ENCODE assay signal across 7 mouse cellular contexts in genomic region chr9:31400441-31400840, GRCm38 (mm10). TPM values are rescaled to one million over a fixed set of nuclear protein-coding genes. Genes with fewer than 3 reads are reported as not detected.
DNase-seq lines count a peak whose midpoint lies in the region; ATAC-seq and TF ChIP-seq lines count a peak whose summit lies in the region.

No protein-coding gene starts in this region.

- TF ChIP-seq EP300 in liver, postnatal 0 days (IDR thresholded peaks at IDR 0.05; ENCODE audit: low read depth), result no peak

- DNase-seq in midbrain, embryonic 14.5 days, result peak; percentile 84
- peak; percentile 68 for DNase-seq in adipocyte (ENCODE audit: low spot score)
- DNase-seq in embryo, embryonic 11 days, result peak; percentile 74
- peak; percentile 82 for DNase-seq in hindbrain, postnatal 0 days (ENCODE audit: low spot score)
- peak; percentile 82 for DNase-seq in liver, postnatal 0 days
- peak; percentile 78 for DNase-seq in right cerebral cortex, postnatal 14 days

- no peaks in the 10 kb centered on the region for H3K9me3 ChIP-seq in midbrain, embryonic 14.5 days (ENCODE audit: control insufficient read depth, low read length)
- no peaks in the 10 kb centered on the region for H3K9me3 ChIP-seq in midbrain, embryonic 15.5 days
- H3K9me3 ChIP-seq in hindbrain, postnatal 0 days (ENCODE audit: low read length), result no peaks in the 10 kb centered on the region
- H3K9me3 ChIP-seq in liver, postnatal 0 days (ENCODE audit: low read length), result no peaks in the 10 kb centered on the region

- H3K36me3 ChIP-seq in midbrain, embryonic 14.5 days (ENCODE audit: control insufficient read depth, insufficient read depth, low read length), result peaks cover 97% of the 10 kb centered on the region
- H3K36me3 ChIP-seq in midbrain, embryonic 15.5 days (replicated peaks), result peaks cover 85% of the 10 kb centered on the region
- peaks cover 79% of the 10 kb centered on the region for H3K36me3 ChIP-seq in hindbrain, postnatal 0 days (ENCODE audit: insufficient read depth, low read length)
- H3K36me3 ChIP-seq in liver, postnatal 0 days (replicated peaks; ENCODE audit: insufficient read depth, low read length), result peaks cover 82% of the 10 kb centered on the region

- no peaks in the 10 kb centered on the region for H3K4me1 ChIP-seq in midbrain, embryonic 14.5 days (ENCODE audit: control insufficient read depth, insufficient read depth, low read length)
- H3K4me1 ChIP-seq in midbrain, embryonic 15.5 days, result no peaks in the 10 kb centered on the region
- no peaks in the 10 kb centered on the region for H3K4me1 ChIP-seq in hindbrain, postnatal 0 days (ENCODE audit: insufficient read depth, low read length)
- H3K4me1 ChIP-seq in liver, postnatal 0 days (ENCODE audit: insufficient read depth), result no peaks in the 10 kb centered on the region

- no peaks in the 10 kb centered on the region for H3K27me3 ChIP-seq in midbrain, embryonic 14.5 days (ENCODE audit: control insufficient read depth, insufficient read depth, low read length)
- no peaks in the 10 kb centered on the region for H3K27me3 ChIP-seq in midbrain, embryonic 15.5 days (replicated peaks)
- no peaks in the 10 kb centered on the region for H3K27me3 ChIP-seq in hindbrain, postnatal 0 days (ENCODE audit: insufficient read depth, low read length)
- H3K27me3 ChIP-seq in liver, postnatal 0 days (ENCODE audit: insufficient read depth, low read length), result no peaks in the 10 kb centered on the region

- peak; percentile 83 for TF ChIP-seq CTCF in hindbrain, postnatal 0 days (IDR thresholded peaks at IDR 0.05; ENCODE audit: low read depth)
- TF ChIP-seq CTCF in liver, postnatal 0 days (IDR thresholded peaks at IDR 0.05; ENCODE audit: low read depth), result peak; percentile 86

- no peak for ATAC-seq in midbrain, embryonic 14.5 days (ENCODE audit: low FRiP score, low TSS enrichment)
- ATAC-seq in midbrain, embryonic 15.5 days (replicated peaks), result no peak
- ATAC-seq in hindbrain, postnatal 0 days, result no peak
- ATAC-seq in liver, postnatal 0 days, result peak; percentile 55

- H3K9ac ChIP-seq in midbrain, embryonic 14.5 days (replicated peaks; ENCODE audit: low read length), result no peak overlapping the region
- no peak overlapping the region for H3K9ac ChIP-seq in midbrain, embryonic 15.5 days
- H3K9ac ChIP-seq in hindbrain, postnatal 0 days (replicated peaks; ENCODE audit: low read length), result no peak overlapping the region
- no peak overlapping the region for H3K9ac ChIP-seq in liver, postnatal 0 days (replicated peaks)

- H3K4me2 ChIP-seq in midbrain, embryonic 14.5 days (ENCODE audit: low read length), result no peak overlapping the region
- no peak overlapping the region for H3K4me2 ChIP-seq in midbrain, embryonic 15.5 days
- no peak overlapping the region for H3K4me2 ChIP-seq in hindbrain, postnatal 0 days (ENCODE audit: low read depth, low read length)
- H3K4me2 ChIP-seq in liver, postnatal 0 days (ENCODE audit: low read depth, low read length), result no peak overlapping the region

- H3K27ac ChIP-seq in midbrain, embryonic 14.5 days (replicated peaks; ENCODE audit: low read depth, low read length), result no peak overlapping the region
- H3K27ac ChIP-seq in midbrain, embryonic 15.5 days, result no peak overlapping the region
- H3K27ac ChIP-seq in hindbrain, postnatal 0 days, result no peak overlapping the region
- no peak overlapping the region for H3K27ac ChIP-seq in liver, postnatal 0 days (ENCODE audit: low read depth)

- WGBS in midbrain, embryonic 14.5 days, result 65% methylated on average over 4 of the region's 4 CpGs
- 61% methylated on average over 4 of the region's 4 CpGs for WGBS in midbrain, embryonic 15.5 days
- 45% methylated on average over 4 of the region's 4 CpGs for WGBS in hindbrain, postnatal 0 days
- WGBS in liver, postnatal 0 days (ENCODE audit: insufficient replicate concordance), result 47% methylated on average over 4 of the region's 4 CpGs

- H3K4me3 ChIP-seq in midbrain, embryonic 14.5 days (replicated peaks; ENCODE audit: low read depth, low read length), result no peak overlapping the region
- H3K4me3 ChIP-seq in midbrain, embryonic 15.5 days, result no peak overlapping the region
- no peak overlapping the region for H3K4me3 ChIP-seq in hindbrain, postnatal 0 days (ENCODE audit: low read length)
- no peak overlapping the region for H3K4me3 ChIP-seq in liver, postnatal 0 days (ENCODE audit: low read depth, low read length)

RNA-seq across cellular contexts. Expression of gene Nfrkb, which starts 14.4 kb away (rescaled TPM):
- 35.5 and 41.8 TPM in 2 replicates for polyA plus RNA-seq in midbrain, embryonic 14.5 days (2014; fragmentation: Nextera tagmentation; extraction: Ambion mirVana)
- polyA plus RNA-seq in midbrain, embryonic 15.5 days (2015; fragmentation: Nextera tagmentation; extraction: Ambion mirVana), result 30.9 and 33.3 TPM in 2 replicates
- 39.1 and 41.3 TPM in 2 replicates for total RNA-seq in hindbrain, postnatal 0 days (2014; rRNA removed)
- polyA plus RNA-seq in hindbrain, postnatal 0 days (2015; fragmentation: Nextera tagmentation; extraction: Ambion mirVana), result 23.2 and 24.1 TPM in 2 replicates
- polyA plus RNA-seq in liver, postnatal 0 days (2015; fragmentation: Nextera tagmentation; extraction: Ambion mirVana), result 5.3 TPM in 2 replicates
